Mouse (Mus musculus) skeletal muscle tissue, adult 2 months (tissue): ENCODE measurements around the gene Ccdc107.
A peak's percentile ranks its signal among the peaks of the same experiment; 100 is the strongest.

ENCODE experiments used
- DNase-seq: peaks from one replicate; pipeline ENCODE4 v3.0.0-alpha.2; 2012; ENCODE audit warnings: low read depth, low spot score

Ccdc107 gene

DNA sequence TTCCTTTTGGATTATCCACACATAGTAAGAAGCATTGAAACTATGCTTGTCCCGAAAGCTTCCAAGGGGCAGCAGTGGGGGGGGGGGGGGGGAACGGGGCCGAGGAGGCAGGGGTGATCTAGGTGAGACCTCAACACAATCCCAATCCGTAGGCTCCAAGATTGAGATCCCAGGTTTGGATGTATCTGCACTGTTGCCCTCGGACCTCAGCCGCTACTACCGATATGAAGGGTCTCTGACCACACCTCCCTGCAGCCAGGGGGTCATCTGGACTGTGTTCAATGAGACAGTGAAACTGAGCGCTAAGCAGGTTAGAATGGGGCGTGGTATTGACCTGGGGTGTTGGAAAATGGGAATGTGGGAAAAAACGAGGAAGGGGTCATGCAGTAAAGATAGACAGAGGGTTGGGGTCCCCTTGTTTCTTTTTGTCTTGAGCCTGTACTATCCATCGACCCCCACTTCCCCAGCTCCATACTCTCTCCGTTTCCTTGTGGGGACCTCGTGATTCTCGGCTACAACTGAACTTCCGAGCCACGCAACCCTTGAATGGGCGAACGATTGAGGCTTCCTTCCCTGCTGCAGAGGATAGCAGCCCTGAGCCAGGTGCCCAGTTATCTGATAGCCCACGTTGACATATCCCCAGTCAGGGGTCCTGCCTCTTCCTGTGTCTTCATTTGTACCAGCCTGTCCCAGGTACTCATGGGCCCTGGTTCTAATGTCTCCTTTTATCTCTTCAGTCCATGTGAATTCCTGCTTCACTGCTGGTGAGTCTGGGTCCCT is 19.2 kb downstream of the Ccdc107 start:
- DNase-seq, result no peak

DNA sequence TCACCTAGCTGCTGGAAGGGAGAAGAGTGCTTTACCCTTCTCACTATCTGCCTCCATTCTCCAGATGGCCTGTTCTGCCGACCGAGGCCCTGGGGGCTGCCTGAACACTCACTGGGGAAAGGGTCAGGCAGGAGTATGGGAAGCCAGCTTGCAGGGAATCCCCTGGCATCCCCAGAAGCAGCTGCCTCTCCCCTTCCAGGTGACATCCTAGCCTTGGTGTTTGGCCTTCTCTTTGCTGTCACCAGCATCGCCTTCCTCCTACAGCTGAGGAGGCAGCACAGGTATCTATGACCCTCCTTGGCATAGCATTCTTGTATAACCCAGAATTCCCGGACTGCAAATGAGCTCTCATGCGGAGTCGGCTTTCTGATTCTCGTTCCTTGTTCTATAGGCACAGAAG is 20.0 kb downstream of the Ccdc107 start:
- DNase-seq, result no peak

DNA sequence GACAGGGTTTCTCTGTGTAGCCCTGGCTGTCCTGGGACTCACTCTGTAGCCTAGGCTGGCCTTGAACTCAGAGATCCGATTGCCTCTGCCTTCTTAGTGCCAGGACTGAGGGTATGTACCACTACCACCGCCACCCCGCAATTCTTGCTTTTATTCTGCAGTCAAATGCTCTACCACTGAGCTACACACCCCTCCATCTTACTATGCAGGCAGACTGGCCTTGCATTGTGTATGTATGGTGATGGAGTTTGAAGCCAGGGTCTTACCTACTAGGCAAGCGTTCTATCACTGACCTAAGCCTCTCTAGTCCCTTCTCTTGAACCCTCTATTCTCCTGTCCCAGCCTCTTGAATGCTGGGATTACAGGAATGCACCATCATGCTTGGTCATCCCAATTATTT is 20.6 kb downstream of the Ccdc107 start:
- no peak for DNase-seq

DNA sequence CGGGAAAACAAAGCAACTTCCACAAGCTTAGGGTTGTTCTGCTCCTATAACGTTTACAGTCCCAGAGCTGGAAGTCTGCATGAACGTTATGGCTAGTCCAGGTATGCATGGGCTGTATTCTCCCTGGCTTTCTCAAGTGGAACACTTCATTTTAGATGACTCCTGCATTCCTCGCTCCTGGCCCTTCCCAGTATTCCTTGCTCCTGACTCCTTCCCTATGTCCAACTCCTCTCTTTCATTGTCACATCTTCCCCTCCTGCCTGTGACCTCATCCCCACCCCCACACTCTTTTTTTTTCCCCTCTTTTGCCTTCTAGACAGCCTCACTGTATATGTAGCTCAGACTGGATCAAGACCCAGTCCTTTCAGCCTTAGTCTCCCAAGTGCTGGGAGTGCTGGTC is 21.1 kb downstream of the Ccdc107 start:
- no peak for DNase-seq

DNA sequence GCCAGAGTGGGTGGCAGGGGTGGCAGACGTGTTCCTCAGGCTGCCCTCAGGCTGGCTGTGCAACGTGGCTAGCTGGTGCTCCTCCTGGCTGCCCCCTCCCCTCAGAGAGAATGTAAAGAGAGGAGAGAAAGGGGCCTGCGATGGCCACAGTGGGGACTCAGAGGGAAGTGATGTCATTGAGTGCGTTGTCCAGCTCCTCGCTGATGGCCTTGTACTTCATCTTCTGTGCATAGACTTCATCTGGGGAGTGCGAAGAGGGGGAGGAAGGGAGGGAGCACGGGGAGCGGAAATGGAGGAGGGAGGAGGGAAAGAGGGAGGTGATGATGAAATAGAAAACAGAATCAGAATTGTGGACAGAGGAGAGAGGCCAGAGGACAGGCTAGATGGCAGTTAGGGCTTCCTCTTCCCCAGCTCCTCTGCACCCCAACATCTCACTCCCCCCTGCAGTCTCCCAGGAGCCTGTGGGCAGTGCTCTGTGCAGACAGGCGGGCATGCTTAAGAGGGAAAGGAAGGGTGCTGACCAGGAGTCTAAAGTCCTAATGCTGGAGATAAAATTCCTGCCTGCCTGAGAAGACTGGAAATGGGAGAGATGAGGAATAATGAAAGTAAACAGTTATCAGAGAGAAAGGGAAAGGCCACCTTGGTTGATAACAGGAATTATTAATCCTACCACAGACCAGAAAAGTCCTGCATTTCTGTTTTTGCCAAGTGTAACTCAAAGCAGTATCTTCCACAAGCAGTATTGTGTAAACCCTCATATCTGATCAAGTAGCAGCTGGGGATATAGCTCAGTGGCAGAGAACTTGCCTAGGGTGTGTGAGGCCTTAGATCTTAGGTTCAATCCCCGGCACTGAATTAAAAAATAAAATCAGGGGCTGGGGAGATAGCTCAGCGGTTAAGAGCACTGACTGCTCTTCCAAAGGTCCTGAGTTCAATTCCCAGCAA is 23.3 kb downstream of the Ccdc107 start:
- no peak for DNase-seq

DNA sequence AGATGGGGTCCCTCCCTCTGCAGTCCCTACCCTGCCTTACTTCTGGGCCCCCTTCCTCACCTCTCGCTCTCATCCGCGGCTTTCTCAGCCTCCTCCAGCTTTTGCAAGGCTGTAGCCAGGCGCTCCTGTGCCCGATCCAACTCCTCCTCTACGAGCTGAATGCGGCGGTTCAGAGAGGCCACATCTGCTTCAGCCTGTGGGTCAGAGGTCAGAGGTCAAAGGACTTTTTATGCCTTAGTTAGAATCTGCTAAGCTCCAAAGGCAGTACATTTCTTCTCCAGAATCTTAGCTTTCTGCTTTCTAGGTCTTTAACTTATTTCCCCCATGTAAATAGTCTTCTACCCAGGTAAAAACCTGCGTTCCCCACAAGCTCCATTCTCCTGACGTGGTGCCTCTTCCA is 26.9 kb downstream of the Ccdc107 start:
- no peak for DNase-seq

DNA sequence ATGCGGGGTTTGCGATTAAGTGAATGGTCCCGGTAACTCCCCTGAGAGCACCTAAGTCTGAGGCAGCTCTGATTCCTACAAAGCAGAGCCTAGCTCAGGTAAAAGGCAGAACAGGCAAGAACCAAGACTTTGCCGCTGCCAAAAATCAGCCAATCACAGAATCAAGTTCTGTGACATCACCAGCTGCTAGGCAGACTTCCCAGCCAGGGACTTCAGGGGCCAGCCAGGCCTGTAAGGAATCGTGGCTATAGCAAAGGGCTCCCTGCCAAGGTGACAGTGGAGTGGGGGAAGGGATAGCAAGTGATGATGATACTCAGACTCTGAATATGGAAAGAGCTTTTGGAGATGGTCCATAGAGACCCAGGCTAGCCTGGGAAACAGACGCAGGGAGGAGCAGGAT is 27.3 kb downstream of the Ccdc107 start:
- peak; percentile 95 for DNase-seq

DNA sequence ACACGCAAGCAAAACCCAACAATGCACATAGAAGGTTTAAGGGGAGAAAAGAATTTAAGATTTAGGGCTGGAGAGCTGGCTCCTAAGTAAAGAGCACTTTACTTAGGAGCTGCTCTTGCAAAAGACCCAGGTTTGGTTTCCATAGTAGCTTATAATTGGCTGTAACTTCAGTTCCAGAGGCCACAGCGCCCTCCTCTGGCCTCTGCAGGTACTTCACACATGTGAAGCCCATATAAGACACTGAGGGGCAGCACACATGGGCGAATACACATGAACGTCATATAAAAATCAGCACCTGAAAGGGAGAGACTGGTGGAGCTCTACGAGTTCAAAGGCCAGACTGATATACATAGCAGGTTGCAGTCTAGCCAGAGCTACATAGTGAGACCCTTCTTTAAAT is 35.2 kb downstream of the Ccdc107 start:
- no peak for DNase-seq

DNA sequence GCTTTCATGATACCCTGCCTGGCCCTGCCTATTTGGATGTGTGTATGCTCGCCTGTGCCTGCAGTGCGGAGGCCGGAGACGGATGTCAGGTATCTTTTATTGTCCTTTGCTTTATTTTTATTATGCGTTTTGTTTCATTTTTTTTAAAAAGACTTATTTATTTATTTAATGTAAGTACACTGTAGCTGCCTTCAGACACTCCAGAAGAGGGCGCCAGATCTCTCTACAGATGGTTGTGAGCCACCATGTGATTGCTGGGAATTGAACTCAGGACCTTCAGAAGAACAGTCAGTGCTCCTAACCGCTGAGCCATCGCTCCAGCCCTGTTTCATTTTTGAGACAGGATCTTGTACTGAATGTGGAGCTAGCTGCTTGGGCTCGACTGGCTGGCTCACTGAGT is 35.8 kb downstream of the Ccdc107 start:
- no peak for DNase-seq

DNA sequence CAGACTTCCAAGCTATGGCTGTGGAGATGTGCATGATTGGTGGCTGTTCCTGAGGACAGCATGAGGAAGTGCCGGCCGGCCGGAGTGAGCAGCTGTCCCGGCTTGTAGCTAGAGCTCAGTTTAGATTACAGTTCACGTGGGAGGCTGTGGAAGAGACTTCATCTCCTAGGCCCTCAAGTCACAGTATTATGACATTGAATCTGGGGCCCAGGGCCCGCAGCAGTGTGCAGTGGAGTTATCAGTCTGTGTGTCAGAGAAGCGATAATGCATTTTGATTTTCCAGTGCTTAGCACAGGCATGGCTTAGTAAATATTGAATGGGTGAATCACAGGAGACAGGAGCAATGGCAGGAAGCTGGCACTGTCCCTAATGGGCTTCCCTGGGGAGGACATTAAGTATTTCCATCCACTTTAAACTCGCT is 37.4 kb downstream of the Ccdc107 start:
- DNase-seq, result no peak

DNA sequence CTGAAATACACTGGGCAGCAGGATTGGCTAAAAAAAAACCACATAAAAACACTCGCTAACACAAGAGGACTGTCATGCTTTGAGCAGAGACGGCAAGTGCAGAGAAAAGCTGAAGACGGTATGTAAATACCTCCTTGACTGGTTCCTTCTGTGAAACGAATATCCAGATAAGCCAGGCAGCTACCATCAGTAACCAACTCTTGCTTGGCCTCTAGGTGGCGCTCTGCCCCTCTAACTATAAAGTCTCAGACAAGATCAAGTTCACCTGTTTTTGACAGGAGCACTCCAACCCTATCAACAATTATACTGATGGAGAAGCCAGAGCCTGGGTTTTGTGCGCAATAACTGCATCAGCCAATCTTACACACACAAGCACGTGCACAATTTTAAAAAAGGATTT is 37.9 kb downstream of the Ccdc107 start:
- peak; percentile 84 for DNase-seq

DNA sequence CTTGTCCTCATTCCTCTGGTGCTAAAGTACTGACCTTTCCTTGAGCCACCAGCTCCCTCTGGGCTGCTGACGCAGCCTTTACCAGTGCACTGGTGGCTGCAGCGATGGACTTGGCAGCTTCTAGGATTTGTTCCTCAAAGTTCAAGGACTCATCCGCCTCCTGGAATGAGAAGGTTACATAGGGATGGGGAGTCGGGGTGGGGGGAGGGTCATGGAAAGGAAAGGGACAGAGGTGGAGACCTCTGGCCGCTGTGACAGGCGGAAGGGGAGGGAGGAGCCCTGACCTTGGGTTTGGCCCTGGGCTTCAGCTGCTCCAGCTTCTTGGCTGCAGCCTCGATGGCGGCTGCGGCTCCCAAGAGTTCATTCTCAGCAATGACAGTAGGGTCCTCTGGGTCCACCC is 40.6 kb downstream of the Ccdc107 start:
- DNase-seq, result peak; percentile 68

DNA sequence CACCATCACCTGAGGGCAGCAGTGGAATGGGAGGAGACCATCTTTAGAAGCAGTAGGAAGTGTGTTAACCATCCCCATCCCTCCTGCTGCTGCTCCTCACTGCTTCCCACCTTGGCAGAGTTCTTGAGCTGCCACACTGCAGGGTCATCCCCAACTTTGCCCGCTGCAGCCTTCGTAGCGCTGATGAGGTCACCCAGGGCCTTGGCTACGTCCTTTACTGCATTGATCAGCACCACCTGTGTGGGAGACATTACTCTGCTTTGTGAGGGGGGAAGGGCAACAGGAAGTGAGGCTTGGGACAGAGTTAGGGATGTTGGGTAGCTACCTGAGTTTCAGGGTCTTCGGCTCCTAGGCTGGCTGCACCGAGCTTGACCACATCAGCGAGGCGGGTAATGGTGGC is 42.9 kb downstream of the Ccdc107 start:
- DNase-seq, result no peak

DNA sequence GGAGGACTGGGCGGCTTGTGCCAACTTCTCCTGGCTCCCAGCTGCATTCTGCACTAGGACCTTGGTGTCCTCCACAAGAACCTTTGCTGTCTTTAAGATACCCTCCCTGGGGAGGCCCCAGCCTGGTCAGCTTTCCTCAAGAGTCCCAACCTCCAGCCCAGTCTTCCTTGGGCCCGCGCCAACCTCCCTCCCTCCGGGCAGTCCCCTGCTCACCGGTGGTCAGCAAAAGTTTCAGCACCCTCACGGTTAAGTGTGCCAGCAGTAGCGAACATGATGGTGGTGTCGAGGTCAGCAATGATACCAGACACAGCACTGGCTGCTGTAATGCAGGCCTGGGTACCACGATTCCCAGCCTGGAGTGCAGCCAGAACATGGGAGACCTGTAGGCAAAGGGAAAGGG is 43.3 kb downstream of the Ccdc107 start:
- no peak for DNase-seq

DNA sequence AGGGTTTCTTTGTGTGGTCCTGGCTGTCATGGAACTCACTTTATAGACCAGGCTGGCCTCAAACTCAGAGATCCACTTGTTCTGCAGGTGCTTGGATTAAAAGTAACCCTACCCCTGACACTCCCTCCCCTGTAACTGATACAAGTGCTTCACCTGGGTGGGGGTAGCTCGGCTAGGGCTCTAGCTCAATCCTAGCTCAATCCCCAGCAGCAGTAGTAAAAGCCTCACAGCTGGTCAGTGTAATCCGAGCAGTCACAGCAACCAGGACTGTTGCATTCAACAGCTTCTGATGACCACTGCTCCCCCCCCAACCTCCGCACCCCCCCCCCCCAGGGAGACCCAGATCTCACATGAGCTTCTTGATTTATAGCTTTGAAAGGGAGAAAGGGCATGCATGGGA is 49.3 kb downstream of the Ccdc107 start:
- DNase-seq, result no peak
